Mouse (Mus musculus): ENCODE measurements at regions not wholly inside any gene's neighbourhood (a gene's known extent, or its start where the extent isn't known, plus 50 kb on each side); places are given as distances from the start of the nearest gene placed in this dataset.
A peak's percentile ranks its signal among the peaks of the same experiment; 100 is the strongest.

DNA sequence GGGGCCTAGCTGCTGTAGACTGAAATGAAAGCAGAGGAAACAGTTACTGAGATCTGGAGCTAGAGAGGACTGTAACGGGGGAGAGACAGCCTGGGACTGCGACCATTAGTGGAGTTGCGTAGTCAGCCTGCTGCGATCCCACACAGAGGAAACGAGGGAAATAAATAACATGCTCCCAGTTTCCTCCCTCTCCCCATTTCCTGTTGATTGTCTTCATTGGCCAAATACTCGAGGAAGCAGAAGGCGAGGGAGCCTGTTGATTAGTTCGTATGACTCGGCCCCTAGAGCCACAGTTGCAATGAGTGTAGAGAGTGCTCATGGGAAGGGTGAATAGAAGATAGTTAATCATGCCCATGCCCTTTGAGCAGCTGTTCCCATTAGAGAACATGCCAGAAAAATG, 155.0 kb upstream of the Eif4g2 start:
- peak; percentile 75; the same call in 1 of the 2 replicates for TF ChIP-seq GATA4 (IDR thresholded peaks at IDR 0.05; ENCODE audit: insufficient replicate concordance, low read length)

DNA sequence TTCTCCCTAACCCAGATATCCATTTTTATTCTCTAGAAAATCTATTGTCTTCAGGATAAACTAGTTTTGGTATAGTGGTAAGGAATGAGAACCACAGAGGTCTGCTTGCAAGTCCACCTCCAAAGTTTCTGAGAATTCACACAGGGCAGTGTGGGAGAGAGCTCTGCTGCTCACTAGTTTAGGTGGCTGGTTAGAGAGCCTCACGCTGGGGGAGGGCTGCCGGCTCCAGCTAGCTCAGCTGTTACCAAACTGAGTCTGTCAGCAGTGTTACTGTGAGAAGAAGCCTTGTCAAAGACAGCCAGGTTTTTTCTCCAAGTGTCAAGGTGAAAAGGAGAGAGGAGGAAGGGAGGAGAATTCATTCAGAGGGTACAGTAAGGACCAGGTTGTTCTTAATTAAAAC, 147.8 kb upstream of the Eif4g2 start:
- TF ChIP-seq GATA4 (IDR thresholded peaks at IDR 0.05; ENCODE audit: insufficient replicate concordance, low read length), result no peak

DNA sequence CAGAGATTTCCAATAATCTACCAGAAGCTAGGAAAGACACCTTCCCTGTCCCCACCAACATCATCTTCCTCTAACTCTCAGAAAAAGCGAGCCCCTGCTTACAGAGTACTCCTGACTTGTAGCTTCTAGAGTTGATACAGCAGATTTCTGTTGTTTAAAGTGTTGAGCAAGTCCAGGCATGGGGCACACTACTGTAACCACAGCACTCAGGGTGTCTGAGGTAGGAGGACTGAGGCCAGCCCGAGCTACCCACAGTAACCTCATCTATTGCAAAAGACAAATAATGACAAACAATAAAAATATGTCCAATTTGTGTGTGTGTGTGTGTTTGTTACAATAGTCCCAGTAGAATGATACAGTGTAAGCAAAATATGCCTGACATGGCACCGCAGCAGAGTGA, 144.3 kb upstream of the Eif4g2 start:
- no peak for TF ChIP-seq GATA4 (IDR thresholded peaks at IDR 0.05; ENCODE audit: insufficient replicate concordance, low read length)

DNA sequence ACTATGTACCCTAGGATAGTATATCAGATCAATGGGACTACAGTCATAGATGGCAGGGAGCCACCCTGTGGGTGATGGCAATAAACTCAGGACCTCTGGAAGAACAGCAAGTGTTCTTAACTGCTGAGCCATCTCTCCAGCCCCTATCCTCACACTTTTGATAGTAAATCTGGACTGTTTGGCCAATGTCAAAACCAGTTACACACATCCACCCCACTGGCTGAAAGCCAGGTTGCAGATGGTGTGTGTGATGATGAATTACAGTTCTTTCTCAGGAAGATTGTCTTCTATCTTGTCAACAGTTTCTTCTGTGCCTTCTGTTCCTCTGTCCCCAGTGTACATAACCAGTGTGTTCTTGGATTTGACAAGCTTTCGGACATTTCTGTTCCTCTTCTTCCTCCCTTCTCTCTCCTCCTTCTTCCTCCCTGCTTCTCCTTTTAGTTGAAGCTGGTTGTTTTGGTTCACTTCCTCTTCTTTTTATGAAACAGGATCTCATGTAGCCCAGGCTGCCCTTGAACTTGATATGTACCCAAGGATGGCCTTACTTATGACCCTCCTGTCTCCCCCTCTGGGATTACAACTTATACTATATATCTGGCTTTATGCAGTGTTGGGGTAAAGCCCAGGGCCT, 143.3 kb upstream of the Eif4g2 start:
- TF ChIP-seq GATA4 (IDR thresholded peaks at IDR 0.05; ENCODE audit: insufficient replicate concordance, low read length), result no peak

DNA sequence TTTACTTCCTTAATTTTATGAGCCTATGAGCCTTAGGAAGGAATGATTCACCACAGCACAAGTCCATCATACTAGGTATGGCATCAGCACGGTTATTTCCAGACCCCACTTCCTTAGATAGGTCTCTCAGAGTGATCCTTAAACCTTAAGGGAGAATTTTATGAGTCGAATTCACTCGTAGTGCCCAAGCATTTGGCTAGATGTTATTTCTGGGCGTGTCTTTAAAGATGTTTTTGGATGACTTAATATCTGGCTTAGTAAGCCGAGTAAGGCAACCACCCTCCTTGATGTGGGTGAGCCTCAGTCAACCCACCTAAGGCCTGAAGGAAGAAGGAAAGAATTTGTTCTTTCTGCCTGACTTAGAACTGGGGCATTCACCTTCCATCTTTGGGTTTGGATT, 132.8 kb upstream of the Eif4g2 start:
- no peak for TF ChIP-seq GATA4 (IDR thresholded peaks at IDR 0.05; ENCODE audit: insufficient replicate concordance, low read length)

DNA sequence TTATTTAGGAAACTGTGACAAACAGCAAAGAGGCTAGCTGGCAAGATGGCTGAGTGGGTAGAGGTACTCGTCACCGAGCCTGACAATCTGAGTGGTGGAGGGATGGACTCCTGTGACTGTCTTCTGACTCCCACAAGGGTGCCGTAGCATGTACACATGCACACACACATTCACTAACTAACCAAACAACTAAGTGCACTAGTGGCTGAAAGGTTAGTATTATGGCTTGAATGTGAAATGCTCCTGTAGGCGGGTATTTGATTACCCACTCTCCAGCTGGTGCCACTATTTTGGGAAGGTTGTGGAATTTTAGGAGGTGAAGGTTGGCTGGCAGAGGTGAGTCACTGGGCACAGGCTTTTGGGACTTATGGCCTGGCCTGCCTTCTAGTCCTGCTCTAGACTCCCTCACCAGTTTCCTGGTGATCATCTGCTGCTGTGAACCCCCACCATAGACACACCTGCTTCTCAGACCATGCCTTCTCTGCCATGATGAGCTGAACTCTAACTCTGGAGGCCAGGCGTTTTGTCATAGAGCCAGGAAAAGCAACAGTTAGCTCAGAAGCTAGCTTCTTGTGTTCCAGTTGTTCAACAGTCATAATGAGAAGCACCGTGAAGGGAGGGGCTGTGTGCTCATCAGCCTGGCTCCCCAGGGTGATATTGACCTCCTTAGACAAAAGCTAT, 131.5 kb upstream of the Eif4g2 start:
- no peak for TF ChIP-seq GATA4 (IDR thresholded peaks at IDR 0.05; ENCODE audit: insufficient replicate concordance, low read length)

DNA sequence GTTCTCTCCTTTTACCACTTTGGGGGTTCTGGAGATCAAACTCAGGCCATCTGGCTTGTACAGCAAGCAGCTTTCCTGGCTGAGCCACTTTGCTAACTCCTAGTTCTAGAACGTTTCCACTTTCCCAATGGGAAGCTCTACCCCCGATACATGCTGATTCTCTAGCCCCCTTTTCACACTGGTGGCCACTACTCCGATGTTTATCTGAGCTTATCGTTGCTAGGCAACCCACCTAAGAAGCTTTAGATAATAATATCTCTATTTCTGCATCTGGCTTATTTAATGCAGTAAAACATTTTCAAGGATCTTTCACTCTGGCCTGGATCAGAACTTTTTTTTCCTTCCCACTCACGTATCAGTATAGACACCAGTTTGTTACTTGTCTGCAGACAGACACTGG, 129.4 kb upstream of the Eif4g2 start:
- TF ChIP-seq GATA4 (IDR thresholded peaks at IDR 0.05; ENCODE audit: insufficient replicate concordance, low read length), result no peak

DNA sequence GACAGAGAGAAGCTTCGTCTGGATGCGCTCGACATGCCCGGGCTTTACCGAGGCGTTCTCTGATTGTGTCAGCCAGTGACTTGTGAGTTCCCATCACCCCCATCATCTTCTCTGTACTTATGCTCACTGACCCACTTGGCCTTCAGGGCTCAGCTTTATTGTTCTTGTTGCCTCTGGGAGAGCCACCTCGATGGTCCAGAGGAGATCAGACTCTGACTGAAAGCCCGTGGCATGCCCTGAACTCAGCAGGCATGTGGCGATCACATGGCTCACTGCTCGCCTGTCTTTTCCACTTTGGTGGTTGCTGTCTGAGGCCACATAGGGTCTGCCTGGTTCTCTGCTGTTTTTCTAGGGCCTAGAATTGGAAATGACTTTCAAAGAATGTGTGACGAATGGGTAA, 128.8 kb upstream of the Eif4g2 start:
- no peak for TF ChIP-seq GATA4 (IDR thresholded peaks at IDR 0.05; ENCODE audit: insufficient replicate concordance, low read length)

DNA sequence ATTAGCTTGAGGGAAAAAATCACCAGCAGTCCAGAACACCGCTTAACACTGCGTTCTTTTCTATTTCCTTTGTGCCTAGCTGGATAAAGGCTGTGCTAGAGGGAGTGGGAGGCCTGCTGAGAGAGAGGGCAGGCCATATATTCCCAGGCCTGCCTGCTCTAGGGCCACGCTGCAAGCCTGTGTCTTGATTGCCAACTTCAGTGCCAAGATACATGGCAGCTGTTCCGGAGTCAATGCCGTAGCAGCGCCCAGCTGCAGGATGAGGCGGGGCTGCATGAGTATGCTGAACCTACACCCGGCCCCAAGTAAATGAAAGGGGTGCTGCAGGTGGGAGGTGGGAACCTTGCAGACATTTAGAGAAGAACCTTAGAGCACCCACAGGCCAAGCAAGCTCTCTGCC, 127.5 kb upstream of the Eif4g2 start:
- no peak for TF ChIP-seq GATA4 (IDR thresholded peaks at IDR 0.05; ENCODE audit: insufficient replicate concordance, low read length)

DNA sequence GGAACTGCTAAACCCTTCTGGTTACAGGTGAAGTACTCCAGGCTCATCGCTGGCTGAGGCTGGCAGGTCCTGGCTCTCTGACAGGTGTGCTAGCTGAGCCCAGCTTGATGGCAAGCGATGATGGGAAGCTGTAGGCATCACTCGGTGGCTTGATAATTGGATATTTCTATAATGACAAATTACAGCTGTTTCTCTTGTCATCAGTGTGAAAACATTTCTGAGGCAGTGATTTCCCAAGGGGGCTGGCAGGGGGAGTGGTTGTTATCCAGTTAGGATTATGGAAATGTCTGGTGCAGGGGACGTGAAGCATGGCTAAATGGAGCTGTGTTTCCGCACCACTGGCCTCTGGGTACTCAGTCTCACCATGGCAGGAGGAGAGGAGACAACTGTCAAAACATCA, 123.0 kb upstream of the Eif4g2 start:
- TF ChIP-seq GATA4 (IDR thresholded peaks at IDR 0.05; ENCODE audit: insufficient replicate concordance, low read length), result no peak

DNA sequence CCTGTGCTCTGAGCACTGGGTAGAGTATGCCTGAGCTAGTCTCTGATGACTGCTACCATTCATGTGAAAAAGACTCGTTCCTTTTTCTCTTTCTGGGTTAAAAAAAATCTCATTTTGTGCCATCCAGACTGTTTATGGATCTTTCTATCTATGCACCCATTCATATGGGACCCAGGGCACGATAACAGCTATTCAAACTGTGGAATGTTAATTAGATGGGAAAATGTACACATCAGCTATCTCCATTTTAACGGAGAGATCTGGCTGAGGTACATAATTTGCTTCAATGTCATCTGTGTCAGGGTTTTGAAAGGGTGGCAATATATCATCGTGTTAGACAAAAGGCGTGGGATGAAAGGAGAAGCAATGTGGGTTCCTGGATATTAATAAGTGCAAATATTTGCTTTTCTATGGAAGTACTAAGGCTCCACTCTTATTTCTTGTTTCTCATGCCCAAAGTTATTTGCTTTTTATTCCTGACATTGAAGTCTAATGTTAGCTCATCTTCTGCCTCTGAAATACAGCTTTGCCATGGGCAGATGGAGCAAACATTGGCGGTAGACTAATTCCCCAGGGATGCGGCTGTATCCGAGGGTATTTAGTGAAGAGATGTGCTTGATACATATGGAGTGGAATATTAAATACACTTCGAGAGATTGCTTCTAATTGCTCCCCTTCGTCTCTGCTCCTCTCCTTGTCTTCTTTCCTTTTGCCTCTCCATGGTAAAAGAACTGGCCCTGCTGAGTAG, 116.0 kb upstream of the Eif4g2 start:
- TF ChIP-seq GATA4 (IDR thresholded peaks at IDR 0.05; ENCODE audit: insufficient replicate concordance, low read length), result no peak

DNA sequence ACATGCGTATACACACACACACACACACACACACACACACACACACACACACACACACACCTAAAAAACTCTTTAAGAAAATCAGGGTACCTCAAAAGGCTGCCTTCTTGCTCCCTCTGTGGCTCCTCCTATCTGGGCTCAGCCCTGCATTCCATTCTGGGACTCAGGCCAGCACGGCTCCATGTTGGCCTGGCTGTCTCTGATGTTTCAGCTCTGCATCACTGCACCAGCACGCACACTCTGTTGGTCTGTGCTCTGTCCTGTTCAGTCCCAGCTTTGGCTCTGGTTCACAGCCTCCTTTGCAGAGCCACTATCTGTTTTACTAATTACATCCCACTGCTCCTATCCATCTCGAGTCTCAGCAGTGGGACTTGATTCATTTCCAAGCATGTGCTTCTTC, 108.8 kb upstream of the Eif4g2 start:
- TF ChIP-seq GATA4 (IDR thresholded peaks at IDR 0.05; ENCODE audit: insufficient replicate concordance, low read length), result no peak

DNA sequence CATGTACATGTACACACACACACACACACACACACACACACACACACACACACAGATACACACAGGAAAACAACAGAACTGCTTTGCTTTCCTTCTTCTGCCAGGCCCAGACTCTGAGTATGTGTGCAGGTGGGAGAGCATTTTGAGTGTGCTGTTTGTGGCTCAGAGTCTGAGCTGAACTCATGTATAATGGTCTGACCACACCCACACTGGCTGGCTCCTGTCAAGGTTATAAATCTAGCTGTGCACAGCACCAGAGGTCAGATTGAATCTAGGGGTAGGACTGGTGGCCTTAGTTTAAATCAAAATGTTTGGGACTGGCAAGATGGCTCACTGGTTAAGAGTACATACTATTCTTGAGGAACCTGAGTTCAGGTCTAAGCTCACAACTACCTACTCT, 108.4 kb upstream of the Eif4g2 start:
- no peak for TF ChIP-seq GATA4 (IDR thresholded peaks at IDR 0.05; ENCODE audit: insufficient replicate concordance, low read length)

DNA sequence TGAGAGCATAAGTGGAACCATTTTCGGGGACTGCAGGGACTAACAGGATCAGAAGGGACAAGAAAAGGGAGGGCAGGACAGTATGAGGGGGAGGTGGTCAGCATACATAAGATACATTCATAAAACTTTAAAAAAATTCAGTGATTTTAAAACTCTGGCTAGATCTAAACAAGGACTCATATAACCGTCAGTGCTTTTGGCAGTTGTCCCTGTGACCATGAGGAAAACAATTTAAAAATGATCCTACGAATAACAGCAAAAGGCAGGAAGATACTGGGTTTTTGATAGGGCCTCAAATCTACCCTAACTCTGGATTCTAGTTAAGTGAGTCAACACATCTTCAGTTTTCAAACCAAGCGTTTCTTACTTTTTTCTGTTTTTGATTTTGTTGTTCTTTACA, 106.9 kb upstream of the Eif4g2 start:
- TF ChIP-seq GATA4 (IDR thresholded peaks at IDR 0.05; ENCODE audit: insufficient replicate concordance, low read length), result no peak

DNA sequence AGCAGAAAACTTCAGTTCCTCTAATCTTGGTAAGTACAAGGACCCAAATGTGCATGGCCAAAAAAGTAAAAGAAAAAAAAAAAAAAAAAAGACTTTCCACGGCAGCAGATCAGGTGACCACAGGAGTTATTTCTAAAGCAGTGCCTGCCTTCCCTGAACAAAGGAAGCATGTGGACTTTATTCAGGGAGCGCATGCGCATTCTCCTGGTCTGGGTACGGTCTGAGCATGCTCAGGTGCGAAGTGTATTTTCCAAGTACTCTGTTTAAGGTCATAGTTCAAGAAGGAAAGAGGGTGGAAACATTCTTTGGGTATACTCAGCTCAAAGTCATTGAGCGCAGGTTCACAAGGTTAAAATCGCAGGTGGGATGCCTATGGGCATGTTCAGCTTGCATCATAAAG, 103.1 kb upstream of the Eif4g2 start:
- TF ChIP-seq GATA4 (IDR thresholded peaks at IDR 0.05; ENCODE audit: insufficient replicate concordance, low read length), result no peak

DNA sequence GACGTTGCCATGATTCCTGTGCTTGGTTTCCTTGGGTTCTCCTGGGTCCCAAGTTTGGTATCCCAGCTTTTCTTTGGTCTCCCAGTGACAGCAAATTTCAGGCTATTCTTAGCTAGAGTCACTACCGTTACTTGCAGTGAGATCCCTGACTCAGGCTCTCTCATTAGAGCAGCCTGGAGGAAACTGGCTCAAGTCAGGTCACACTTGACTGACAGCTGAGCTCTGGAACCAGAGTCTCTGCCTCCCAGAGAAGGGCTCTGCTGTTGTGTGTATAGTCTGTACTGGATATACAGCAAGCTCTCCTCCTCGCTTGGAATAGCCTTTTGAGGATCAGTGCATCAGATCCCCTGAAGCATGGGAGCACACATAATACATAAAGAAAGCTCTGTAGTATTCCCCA, 100.7 kb upstream of the Eif4g2 start:
- TF ChIP-seq GATA4 (IDR thresholded peaks at IDR 0.05; ENCODE audit: insufficient replicate concordance, low read length), result no peak
